Mouse (Mus musculus) forebrain, embryonic 12.5 days (tissue): ENCODE measurements around the gene Celf3. TPM values are rescaled to one million over a fixed set of nuclear protein-coding genes. Genes with fewer than 3 reads are reported as not detected.

Experiments used
- polyA plus RNA-seq: library from polyadenylated mRNA; unstranded; fragments of >200 nt; fragmentation: Nextera tagmentation; extraction: Ambion mirVana; gene quantifications from 2 replicates; pipeline ENCODE4 v1.2.1, GENCODE M21; 2016

The Celf3 gene
- polyA plus RNA-seq, 1 experiment from 2014 or later = 218 TPM

Other genes starting within 250 kb of the Celf3 start
- gene Gm4778, start 214.3 kb upstream of the Celf3 start, polyA plus RNA-seq = not detected in 2 replicates
- gene Them4, start 168.2 kb upstream of the Celf3 start, polyA plus RNA-seq = 11.9 and 12.5 TPM in 2 replicates
- gene Them5, start 136.2 kb upstream of the Celf3 start, polyA plus RNA-seq = 0.31 and 0.32 TPM in 2 replicates
- 0.87 and 1.8 TPM in 2 replicates for gene C2cd4d, start 115.9 kb upstream of the Celf3 start, polyA plus RNA-seq
- 1.3 and 2.0 TPM in 2 replicates for gene Rorc, start 105.5 kb upstream of the Celf3 start, polyA plus RNA-seq
- gene Lingo4, start 79.8 kb upstream of the Celf3 start, polyA plus RNA-seq = 0.78 and 0.82 TPM in 2 replicates
- gene Tdrkh, start 65.0 kb upstream of the Celf3 start, polyA plus RNA-seq = 67.2 and 67.8 TPM in 2 replicates
- 63.2 and 63.9 TPM in 2 replicates for gene Mrpl9, start 35.0 kb upstream of the Celf3 start, polyA plus RNA-seq
- gene Oaz3, start 34.4 kb upstream of the Celf3 start, polyA plus RNA-seq = 1.0 and 1.3 TPM in 2 replicates
- 18.1 and 19.7 TPM in 2 replicates for gene Riiad1, start 2.0 kb downstream of the Celf3 start, polyA plus RNA-seq
- 67.5 and 70.5 TPM in 2 replicates for gene Snx27, start 104.4 kb downstream of the Celf3 start, polyA plus RNA-seq
- gene Gm10972, start 164.8 kb downstream of the Celf3 start, polyA plus RNA-seq = not detected in 2 replicates
- 3.2 TPM in 2 replicates for gene Tuft1, start 180.6 kb downstream of the Celf3 start, polyA plus RNA-seq
- 0.22 and 0.46 TPM in 2 replicates for gene Selenbp2, start 215.3 kb downstream of the Celf3 start, polyA plus RNA-seq